Mouse (Mus musculus) bone marrow macrophage, adult 2 months (primary cell): ENCODE data around the gene Gm17584.
"Not testable (repeated sequence)": the region's sequence is repeated elsewhere in the genome, so short reads cannot be mapped to it uniquely, and the experiment has no call there.

Source experiments
- CTCF ChIP-seq: IDR thresholded peaks from 2 replicates; pipeline ENCODE4 v1.5.1; 2012; ENCODE audit warnings: low read depth, mild to moderate bottlenecking, low read length, moderate library complexity
- POLR2A ChIP-seq: IDR thresholded peaks from 2 replicates; pipeline ENCODE4 v1.6.1; 2012; ENCODE audit warnings: mild to moderate bottlenecking, low read depth, low read length, borderline replicate concordance

- not testable (repeated sequence) for TF ChIP-seq POLR2A, CTCF
Observed at GRCm38 (mm10) chrX:124500263-124500662, at the start of gene Gm17584.
